Mouse (Mus musculus) lung, postnatal 0 days (tissue): ENCODE measurements at regions not wholly inside any gene's neighbourhood (a gene's known extent, or its start where the extent isn't known, plus 50 kb on each side); places are given as distances from the start of the nearest gene placed in this dataset.

ENCODE experiments used
- ATAC-seq: fragments of 200-750 bp; cut with Nextera tagmentation; 2 replicates; pipeline ENCODE4 v1.8.0; 2017; ENCODE audit warnings: moderate library complexity
- DNase-seq: peaks from one replicate; pipeline ENCODE4 v3.0.0-alpha.2; 2016; ENCODE audit warnings: low spot score
- H3K27ac ChIP-seq: fragments of 300-500 bp; sonication (generic); 2 replicates; pipeline ENCODE4 v1.5.1; 2014; ENCODE audit warnings: antibody characterized with exemption, mild to moderate bottlenecking, low read length, mixed read lengths
- H3K27me3 ChIP-seq: fragments of 300-500 bp; sonication (generic); replicated peaks from 2 replicates; pipeline ENCODE4 v1.6.1; 2014; ENCODE audit warnings: low read length, mixed read lengths; ENCODE audit not compliant: insufficient read depth
- H3K36me3 ChIP-seq: fragments of 300-500 bp; sonication (generic); 2 replicates; pipeline ENCODE4 v1.6.1; 2014; ENCODE audit warnings: low read length, mixed read lengths; ENCODE audit not compliant: insufficient read depth
- H3K4me1 ChIP-seq: fragments of 300-500 bp; sonication (generic); 2 replicates; pipeline ENCODE4 v1.6.1; 2014; ENCODE audit warnings: antibody characterized with exemption, low read depth, low read length, mixed read lengths; ENCODE audit not compliant: insufficient read depth
- H3K4me2 ChIP-seq: fragments of 300-500 bp; sonication (generic); replicated peaks from 2 replicates; pipeline ENCODE4 v1.6.1; 2014; ENCODE audit warnings: low read depth, mild to moderate bottlenecking, low read length, moderate library complexity, mixed read lengths
- H3K4me3 ChIP-seq: fragments of 300-500 bp; sonication (generic); 2 replicates; pipeline ENCODE4 v1.5.1; 2014; ENCODE audit warnings: low read depth, low read length
- H3K9ac ChIP-seq: fragments of 300-500 bp; sonication (generic); replicated peaks from 2 replicates; pipeline ENCODE4 v1.6.1; 2014; ENCODE audit warnings: low read depth, mild to moderate bottlenecking
- H3K9me3 ChIP-seq: fragments of 300-500 bp; sonication (generic); 2 replicates; pipeline ENCODE4 v1.6.1; 2016; ENCODE audit warnings: low read length, mixed read lengths
- CTCF ChIP-seq: IDR thresholded peaks from 2 replicates; pipeline ENCODE4 v1.5.1; 2016; ENCODE audit warnings: antibody characterized with exemption, mild to moderate bottlenecking
- EP300 ChIP-seq: IDR thresholded peaks from 2 replicates; pipeline ENCODE4 v1.6.1; 2016; ENCODE audit warnings: antibody characterized with exemption, mild to moderate bottlenecking, control low read depth
- WGBS: fragments of 180-500 bp; shearing (Covaris S2); extraction: QIAGEN DNeasy Blood & Tissue Kit; methylation state at CpG from one replicate; pipeline ENCODE4 v1.1.7; 2014; 5-methylcytosine and 5-hydroxymethylcytosine counted together

- TF ChIP-seq EP300 (no peak), CTCF (no peak)
- Histone ChIP-seq H3K27ac (no peak overlapping the region), H3K4me2 (0 out of 2 replicates have a peak overlapping the region, but pooled peaks have one; percentile 2), H3K27me3 (no peaks in the 10 kb centered on the region), H3K4me1 (no peaks in the 10 kb centered on the region), H3K9ac (no peak overlapping the region), H3K4me3 (no peak overlapping the region), H3K36me3 (no peaks in the 10 kb centered on the region), H3K9me3 (no peaks in the 10 kb centered on the region)
- WGBS: 54% methylated on average over 5 of the region's 5 CpGs
- peak; percentile 61 for DNase-seq
- ATAC-seq: peak; percentile 35
Measured at GRCm38 (mm10) chr8:26559196-26559595, 417.9 kb upstream of the Zfp703 start.

- no peak overlapping the region for H3K4me3 ChIP-seq
- no peak overlapping the region for H3K27ac ChIP-seq
- TF ChIP-seq CTCF (no peak), EP300 (no peak)
- no peak for DNase-seq
- no peaks in the 10 kb centered on the region for H3K36me3 ChIP-seq
- 52% methylated on average over 2 of the region's 2 CpGs for WGBS
- H3K9ac ChIP-seq: no peak overlapping the region
- no peaks in the 10 kb centered on the region for H3K4me1 ChIP-seq
- H3K4me2 ChIP-seq: no peak overlapping the region
- ATAC-seq: no peak
- H3K27me3 ChIP-seq: no peaks in the 10 kb centered on the region
- H3K9me3 ChIP-seq: no peaks in the 10 kb centered on the region
Measured at GRCm38 (mm10) chr8:26563151-26563550, 414.0 kb upstream of the Zfp703 start.

GRCm38 (mm10) chr8:26564254-26564653, 412.9 kb upstream of the Zfp703 start:
- no peak for TF ChIP-seq EP300
- DNase-seq (no peak), ATAC-seq (no peak)
- no peak overlapping the region for H3K9ac ChIP-seq
- H3K4me1 ChIP-seq: no peaks in the 10 kb centered on the region
- no peaks in the 10 kb centered on the region for H3K36me3 ChIP-seq
- no peak overlapping the region for H3K4me3 ChIP-seq
- WGBS: 98% methylated on average over 2 of the region's 2 CpGs
- H3K27me3 ChIP-seq: no peaks in the 10 kb centered on the region
- H3K27ac ChIP-seq: no peak overlapping the region
- no peak overlapping the region for H3K4me2 ChIP-seq
- H3K9me3 ChIP-seq: no peaks in the 10 kb centered on the region

GRCm38 (mm10) chr8:26568423-26569060, 408.6 kb upstream of the Zfp703 start:
- no peak for TF ChIP-seq EP300
- TF ChIP-seq CTCF: no peak
- 64% methylated on average over 15 of the region's 15 CpGs for WGBS
- DNase-seq (no peak), ATAC-seq (no peak)
- no peak overlapping the region for H3K9ac ChIP-seq
- H3K27me3 ChIP-seq: no peaks in the 10 kb centered on the region
- no peak overlapping the region for H3K4me3 ChIP-seq
- no peaks in the 10 kb centered on the region for H3K36me3 ChIP-seq
- no peaks in the 10 kb centered on the region for H3K4me1 ChIP-seq
- no peaks in the 10 kb centered on the region for H3K9me3 ChIP-seq
- H3K4me2 ChIP-seq: no peak overlapping the region
- no peak overlapping the region for H3K27ac ChIP-seq

- Histone ChIP-seq H3K27me3 (no peaks in the 10 kb centered on the region), H3K4me3 (no peak overlapping the region), H3K4me2 (no peak overlapping the region), H3K9ac (no peak overlapping the region), H3K9me3 (no peaks in the 10 kb centered on the region), H3K27ac (no peak overlapping the region), H3K36me3 (no peaks in the 10 kb centered on the region), H3K4me1 (no peaks in the 10 kb centered on the region)
- 68% methylated on average over 1 of the region's 1 CpGs for WGBS
- ATAC-seq (no peak), DNase-seq (no peak)
- TF ChIP-seq EP300: no peak
- no peak for TF ChIP-seq CTCF
Measured at GRCm38 (mm10) chr8:26588841-26589240, 388.3 kb upstream of the Zfp703 start.

- ATAC-seq: no peak
- WGBS: 83% methylated on average over 2 of the region's 2 CpGs
- H3K4me1 ChIP-seq: no peaks in the 10 kb centered on the region
- no peak for DNase-seq
- TF ChIP-seq EP300: no peak
- TF ChIP-seq CTCF: no peak
- no peak overlapping the region for H3K27ac ChIP-seq
- H3K4me3 ChIP-seq: no peak overlapping the region
- no peaks in the 10 kb centered on the region for H3K36me3 ChIP-seq
- H3K9ac ChIP-seq: no peak overlapping the region
- no peaks in the 10 kb centered on the region for H3K27me3 ChIP-seq
- no peaks in the 10 kb centered on the region for H3K9me3 ChIP-seq
- H3K4me2 ChIP-seq: no peak overlapping the region
Measured at GRCm38 (mm10) chr8:26590591-26591212, 386.4 kb upstream of the Zfp703 start.
